Mouse (Mus musculus) layer of hippocampus, adult 11-12 months (tissue): ENCODE measurements around the gene Glrx5.
A peak's percentile ranks its signal among the peaks of the same experiment; 100 is the strongest.

Experiments
- DNase-seq: peaks from one replicate; pipeline ENCODE4 v3.0.0; 2022; ENCODE audit warnings: low spot score

Gene Glrx5

DNA sequence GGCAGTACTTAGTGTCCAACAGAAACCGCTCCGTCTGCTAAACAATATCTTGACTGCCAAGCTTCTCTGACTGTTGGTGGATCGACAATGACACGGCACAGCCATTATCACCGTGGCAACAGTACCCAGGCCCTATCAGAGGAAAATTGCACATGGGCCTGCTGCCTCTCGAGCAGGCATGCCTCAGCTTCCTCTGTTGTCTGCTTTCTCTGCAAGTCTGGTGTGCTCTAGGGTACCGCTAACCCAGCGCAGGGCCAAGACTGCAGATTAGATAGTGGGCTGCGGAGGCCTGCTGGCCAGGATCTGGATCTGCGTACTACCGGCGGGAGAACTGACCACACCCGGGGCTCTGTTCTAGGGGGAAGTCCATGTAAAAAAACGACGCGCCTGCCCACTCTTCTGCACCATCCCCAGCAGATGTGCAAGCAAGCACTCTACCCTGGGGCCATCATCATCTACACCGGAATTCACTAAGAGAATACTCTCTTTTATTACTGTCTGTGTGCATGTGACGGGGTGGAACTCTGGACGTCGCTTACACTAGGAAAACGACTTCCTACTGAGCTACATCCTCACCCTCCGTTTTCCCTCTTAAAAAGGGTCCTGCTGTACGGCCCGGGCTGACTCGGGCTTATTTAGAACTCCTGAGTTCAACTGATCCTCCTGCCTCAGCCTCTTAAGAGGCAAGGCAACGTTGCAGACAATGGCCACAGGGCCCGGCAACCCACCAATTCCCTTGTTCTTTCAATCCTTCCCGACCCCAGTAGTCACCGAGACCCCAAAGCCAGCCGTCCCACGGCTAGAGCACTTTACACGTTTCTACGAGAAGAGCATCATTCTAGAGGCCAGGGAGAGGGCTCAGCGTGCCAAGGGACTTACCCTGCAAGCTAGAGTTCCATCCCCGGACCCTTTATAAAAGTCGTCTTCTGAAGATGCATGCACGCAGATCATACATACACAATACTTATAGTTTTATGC is 1.1 kb upstream of the Glrx5 start:
- DNase-seq, result no peak

DNA sequence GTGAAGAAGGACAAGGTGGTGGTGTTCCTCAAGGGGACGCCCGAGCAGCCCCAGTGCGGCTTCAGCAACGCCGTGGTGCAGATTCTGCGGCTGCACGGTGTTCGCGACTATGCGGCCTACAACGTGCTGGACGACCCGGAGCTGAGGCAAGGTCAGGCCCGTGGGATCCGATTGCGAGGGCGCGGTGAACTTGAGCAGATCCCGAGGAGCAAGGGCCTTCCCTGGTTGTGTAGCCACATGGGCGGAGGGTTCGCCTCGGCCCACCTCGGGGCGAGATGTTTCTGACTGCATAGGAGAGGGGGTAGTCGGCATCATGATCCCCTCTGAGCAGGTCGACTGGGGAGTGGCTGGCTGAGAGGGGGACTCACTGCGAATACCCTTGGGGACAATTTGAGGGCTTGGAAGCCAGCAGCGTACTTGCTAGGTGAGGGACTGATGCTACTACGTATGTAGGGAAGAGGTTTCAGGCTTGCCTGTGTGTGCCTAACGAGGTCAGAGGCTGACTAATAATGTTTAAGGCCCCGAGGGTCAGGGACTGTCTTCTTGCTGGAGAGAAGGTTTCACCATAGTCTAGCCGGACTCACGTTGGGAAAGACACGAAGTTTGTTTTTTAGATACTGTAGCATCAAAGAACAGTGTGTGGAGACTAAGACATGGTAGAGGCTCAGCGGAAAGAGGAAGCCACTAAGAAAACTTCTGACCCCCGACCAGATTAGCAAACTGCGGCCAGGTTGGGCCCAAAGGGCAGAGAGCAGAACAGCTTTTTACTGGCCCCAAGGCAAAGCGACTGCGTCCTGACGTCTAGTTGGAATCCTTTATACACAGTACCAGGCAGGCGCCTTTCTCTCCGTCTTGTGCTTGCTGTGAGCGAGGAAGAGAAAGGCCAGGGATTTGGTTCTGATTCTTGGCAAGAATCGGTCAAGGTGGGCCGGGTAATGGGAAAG is 616 bp downstream of the Glrx5 start:
- DNase-seq, result no peak

DNA sequence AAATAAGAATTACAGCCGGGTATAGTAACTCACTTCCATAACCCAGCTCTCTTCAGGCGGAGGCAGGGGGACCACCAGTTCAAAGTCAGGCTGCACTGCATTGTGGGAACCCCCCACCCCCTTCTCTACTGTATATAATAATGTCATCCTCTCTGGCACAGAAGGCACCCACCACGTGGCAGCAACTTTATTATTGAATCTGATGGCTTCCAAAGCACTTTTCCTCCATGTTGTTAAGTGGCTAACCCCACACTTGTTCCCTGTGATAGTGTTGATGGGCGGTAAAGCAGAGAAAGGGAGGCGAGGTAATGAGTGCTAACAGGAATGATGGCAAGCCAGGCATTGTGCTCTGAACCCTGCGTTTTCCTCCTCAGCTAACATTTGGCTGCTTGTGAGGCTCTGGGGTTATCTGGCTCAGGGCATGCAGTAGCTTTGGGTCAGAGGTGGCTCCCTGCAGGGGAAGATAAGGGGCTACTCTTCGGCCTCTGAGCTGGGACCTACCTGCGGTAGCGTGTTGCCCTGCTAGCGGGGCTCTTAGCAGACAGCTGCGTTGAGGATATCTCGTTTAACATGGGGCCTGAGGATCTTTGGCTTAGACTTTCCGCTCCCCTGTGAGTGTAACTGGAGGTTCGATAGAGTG is 1.8 kb downstream of the Glrx5 start:
- no peak for DNase-seq

DNA sequence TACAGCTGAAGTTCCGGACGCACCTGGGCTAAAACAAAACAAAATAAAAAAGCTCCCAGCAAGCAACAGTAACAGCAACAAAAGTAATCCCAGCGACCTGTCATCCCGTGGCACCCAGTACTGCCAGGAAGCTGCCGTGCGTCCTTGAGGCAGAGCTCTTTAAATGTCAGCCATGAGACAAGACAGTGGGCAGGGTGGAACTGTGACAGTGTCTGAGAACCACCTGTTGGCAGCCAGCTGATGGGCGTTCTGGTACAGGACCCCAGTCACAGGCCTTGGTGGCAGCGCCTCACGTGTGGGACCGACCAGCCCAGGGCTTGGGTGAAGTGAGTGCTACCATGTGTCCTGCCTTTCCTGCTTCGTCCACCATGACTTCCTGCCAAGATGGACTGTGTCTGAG is 5.7 kb downstream of the Glrx5 start:
- no peak for DNase-seq

DNA sequence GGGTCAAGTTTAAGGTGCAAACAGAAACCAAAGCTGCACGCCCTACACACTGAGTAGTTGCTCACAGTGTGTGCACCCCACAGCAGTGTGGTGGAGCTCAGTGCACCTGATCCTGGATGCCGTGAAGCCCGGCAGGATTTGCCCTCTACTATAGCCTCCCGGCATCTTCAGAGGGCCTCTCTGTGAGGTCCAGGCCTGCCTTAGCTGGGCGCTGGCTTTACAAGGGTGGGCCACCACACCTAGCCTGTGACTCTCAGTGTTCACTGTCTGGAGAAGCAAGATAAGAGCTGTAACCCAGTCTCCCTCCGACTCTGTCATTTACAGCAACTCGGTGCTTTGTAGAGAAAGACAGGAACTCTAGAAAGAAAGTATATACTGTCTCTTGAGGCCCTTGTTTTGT is 6.4 kb downstream of the Glrx5 start:
- no peak for DNase-seq

DNA sequence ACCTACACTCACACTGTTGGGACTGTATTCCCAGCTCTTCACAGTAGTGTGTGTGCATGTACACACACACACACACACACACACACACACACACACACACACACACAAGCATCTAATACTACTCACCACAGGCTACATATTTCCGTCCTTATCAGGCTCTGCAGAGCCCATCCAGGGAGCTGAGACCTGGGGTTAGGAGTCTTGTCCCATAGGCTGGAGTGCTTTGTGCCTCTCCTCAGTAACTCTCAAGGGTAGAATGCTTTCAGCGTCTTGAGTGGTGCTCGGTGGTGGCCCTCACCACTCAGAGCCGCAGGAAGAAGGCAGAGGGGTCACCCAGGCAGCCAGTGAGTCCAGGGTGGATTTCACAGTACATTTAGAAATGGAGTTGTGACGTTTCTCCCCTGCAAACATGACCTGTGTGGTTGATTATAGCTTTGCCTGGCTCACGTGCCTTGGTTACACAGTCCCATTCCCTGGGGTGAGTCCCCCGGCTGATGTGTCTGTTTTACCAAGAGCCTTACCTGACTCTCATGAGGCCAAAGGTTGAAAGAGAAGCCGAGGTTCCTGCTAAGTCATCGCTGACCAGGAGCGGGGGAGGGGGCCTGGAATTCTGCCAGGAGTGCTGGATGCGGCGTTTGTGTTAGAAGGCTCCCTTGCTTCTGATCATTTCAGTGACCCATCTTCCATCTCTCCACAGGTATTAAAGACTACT is 7.2 kb downstream of the Glrx5 start:
- DNase-seq, result no peak

DNA sequence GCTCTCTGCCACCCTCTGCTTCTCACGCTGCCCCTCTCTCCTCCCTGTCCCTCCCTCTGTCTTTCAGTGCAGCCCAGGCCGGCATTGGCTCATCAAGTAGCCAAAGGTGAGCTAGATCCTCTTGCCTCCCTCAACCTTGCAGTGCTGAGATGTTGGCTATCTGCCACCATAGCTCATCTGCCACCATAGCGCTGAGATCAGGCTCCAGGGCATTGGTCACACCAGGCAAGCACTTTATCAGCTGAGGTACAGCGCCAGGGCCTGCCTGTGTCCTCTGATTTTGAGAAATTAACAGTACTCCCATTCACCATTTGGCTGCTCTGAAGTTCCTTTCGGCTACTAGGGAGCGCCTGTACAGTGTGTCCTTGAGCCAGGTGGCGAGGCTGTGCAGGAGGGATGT is 8.5 kb downstream of the Glrx5 start:
- no peak for DNase-seq

DNA sequence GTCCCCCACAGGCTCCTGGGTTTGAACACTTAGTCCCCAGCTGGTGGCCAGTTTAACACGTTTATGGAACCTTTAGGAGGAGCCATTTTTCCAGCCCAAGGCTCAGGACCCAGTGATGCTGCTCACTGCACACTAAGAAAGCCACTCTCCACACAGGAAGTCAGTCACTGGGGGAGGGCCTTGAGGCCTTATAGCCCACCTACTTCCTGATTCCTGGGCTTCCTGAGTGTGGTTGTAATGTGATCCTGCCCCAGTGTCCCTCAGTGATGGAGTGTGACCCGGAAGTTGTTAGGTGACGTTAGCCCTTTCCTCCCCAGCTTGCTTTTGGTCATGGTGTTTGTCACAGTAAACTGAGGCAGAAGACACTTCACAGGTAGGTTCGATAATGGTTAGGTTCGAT is 10.6 kb downstream of the Glrx5 start:
- DNase-seq, result no peak

DNA sequence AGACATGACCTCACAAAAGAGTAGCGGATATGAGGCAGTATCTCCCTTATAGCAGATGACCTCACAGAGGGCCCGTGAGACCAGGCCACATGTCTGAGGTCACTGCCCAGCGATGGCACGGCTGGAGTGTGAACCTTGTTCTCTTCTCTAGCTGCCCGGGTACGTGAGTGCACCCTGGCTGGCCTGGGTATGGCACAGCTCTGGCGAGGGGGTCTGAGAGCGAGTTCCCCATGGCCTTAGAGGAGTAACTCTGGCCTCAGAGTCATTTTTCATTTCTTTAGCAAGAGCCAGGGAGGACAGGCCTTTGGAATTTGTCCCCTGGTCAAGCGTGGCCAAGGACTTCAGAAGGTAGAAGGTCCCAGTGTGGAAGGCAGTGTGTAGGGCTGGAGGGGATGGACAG is 12.3 kb downstream of the Glrx5 start:
- no peak for DNase-seq

DNA sequence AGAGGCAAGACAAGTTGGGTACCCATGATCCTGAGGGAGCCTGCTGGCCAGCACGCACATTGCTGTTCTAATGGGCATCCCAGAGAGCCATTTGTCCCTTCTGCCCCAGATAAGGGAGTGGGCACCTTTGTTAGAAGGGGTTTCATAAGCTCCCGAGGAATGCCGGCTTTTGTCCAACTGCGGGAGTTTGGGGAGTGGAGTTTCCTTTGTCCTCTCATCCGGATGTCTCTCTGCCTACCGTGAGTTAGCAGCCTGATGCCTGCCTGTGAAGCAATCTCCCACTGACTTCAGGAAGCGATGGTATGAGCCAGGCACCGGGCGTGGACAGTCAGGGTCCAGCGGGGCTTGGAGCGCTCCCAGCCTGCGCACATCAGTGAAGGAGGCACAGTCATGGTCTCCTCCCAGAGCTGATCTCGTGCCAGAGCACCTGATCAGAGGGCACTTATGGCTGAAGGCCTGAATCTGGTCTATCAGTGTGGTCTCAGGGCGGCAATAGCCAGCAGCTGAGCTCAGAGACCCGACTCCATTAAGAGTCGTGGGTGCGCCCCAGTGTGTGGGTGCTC is 15.9 kb downstream of the Glrx5 start:
- DNase-seq, result no peak

DNA sequence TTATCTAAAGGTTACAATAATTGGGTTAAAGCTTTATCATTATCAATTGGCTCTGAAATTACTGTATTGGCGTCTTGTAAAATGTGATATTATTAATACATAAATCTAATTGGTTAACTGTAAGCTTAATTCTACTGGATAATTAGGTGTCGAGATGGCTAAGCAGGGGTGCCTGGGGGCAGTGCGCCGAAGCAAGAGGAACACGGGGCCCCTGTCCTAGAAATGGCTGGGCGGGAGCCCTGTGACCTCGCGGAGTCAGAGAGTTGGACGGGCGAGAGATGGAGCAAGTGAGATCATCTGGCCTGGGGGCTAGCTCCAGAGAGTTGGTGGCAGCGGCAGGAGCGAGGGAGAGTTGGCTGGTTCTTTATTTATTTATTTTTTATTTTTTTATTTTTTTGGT is 17.3 kb downstream of the Glrx5 start:
- DNase-seq, result no peak

DNA sequence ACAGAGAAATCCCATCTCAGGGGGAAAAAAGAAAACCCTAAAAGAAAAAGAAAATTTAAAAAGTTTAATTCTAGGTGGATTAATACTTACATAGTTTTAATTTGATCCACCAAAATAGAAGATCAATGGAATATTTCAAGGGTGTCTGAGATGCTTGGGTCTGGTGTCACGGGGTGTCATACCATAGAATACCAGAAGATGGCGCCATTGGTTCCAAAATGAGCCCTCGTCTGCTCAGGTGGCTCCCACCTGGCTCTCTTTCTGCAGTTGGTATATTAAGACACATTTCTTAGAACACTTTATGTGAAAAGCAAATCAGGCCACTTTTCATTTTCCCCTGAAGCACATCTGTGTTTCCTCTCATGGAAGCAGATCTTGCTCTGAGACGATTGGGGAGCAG is 18.4 kb downstream of the Glrx5 start:
- peak; percentile 72 for DNase-seq

DNA sequence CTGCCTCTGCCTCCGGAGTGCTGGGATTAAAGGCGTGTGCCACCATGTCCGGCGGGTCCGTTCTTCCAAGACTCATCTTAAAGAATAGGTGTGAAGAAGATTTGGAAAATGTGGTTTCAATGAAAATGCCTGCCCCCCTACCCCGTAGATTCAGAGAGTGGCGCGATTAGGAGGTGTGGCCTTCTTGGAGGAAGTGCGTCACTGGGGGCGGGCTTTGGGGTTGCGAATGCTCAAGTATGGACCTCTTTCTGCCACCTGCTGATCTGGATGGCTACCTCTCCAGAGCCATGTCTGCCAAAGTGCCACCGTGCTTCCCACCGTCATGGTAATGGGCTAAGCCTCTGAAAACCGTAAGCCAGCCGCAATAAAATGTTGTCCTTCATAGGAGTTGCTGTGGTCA is 21.6 kb downstream of the Glrx5 start:
- no peak for DNase-seq

DNA sequence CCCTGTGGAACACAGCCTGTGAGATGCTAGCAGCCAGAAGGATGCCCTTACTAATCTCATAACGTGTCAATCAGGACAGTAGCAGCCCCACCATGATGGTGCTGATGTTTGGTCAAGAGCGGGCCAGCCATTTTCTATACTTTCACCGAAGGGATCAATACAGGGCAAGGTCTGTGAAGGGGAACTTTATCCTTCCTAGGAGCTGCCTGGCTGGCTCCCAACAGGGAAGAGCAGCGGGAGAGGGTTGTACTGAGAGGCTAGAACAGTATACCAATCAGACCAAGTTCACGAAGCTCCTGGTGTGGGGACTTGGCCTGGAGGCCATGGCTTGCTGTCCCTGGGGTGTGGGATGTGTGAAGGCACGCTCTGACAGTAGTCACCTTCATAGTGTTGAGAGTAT is 22.8 kb downstream of the Glrx5 start:
- DNase-seq, result no peak

DNA sequence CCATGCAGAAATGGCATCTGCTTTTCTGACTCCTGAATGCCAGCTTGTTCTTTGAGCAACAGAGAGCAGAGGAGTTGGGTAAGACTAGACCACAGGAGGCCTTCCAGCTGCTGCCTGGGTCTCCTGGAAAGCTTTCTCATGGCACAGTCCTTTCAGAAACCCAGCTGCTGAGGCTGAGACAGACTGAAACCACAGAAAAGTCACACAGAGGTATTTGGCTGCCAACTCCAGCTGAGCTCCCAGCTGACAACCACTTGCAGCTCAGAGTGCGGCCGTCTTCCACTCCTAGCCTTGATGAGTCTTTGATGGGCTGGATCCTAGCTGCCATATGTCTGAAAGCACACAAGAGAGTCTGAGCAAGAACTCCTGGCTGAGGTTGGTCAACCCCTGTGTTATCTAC is 27.5 kb downstream of the Glrx5 start:
- DNase-seq, result no peak

DNA sequence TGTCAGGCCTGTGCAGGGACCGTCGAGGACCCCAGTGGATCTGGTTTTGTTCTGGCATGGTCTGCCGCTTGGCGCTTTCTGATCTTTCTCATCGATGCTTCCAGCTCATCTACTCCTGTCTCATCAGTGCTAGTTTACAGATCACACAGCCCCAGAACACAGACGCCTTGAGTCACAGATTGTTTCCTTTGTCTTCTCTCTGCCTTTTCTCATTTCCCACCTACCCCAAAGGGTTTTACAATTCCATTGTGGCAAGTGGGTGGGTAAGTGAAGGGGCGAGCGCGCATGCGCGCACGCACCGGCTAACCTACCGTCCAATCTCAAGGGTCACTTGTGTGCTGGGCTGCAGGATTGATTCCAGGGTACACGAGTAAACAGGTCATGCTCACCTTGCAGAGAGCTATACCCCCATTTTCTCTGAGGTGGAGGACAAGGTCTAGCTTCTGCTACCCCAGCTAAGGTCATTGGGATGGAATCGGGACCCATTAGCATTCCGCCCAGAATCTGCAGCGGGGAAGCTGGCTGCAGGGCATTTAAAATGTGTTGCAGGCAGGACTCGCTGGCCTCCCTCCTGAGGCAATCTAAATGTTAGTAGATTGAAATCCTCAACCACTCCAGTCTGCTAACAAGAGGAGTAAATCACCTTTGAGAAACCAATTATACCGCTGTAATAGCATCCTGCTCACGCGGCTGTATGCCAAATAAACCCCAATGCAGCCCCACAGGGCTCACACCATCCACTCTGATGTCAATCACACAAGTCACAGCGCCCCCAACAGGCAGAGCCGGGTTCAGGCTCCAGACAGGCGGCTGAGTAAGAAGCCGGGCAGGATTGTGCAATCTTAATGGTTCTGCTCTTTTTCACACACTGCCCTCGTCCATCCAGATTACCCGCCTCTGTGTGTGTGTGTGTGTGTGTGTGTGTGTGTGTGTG is 31.0 kb downstream of the Glrx5 start:
- DNase-seq, result no peak

DNA sequence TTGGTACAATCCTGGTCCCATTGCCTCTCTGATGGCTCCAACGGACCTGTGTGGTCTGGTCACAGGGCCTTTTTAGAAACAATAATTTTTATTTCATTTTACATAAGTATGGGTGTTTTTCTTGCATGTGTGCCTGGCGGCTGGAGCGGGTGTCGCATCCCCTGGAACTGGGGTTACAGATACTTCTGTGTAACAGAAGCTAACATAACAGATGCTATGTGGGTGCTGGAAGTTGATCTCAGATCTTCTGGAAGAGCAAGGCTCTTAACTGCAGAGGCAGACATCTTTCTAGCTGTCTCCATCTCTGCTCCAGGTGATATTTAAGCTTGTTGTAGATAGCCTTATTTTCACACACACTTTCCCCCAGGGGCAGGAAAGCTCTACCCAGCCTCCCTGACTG is 31.7 kb downstream of the Glrx5 start:
- DNase-seq, result no peak

DNA sequence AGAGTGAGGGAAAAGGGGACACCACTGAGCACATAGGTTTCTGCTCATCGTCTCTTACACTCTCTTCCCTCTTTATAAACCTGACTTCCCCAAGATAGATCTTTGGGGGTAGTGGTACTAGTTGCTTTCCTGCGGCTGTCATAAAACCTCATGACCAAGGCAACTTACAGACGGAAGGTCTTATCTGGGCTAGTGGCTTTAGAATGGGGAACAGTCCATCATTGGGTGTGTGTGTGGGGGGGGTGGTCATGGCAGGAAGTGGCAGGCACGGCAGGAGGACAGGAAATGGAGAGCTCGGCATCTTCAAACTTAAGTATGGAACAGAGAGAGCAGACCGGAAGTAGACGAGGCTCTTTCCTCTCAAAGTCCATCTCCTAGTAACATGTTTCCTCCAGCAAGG is 32.6 kb downstream of the Glrx5 start:
- no peak for DNase-seq

DNA sequence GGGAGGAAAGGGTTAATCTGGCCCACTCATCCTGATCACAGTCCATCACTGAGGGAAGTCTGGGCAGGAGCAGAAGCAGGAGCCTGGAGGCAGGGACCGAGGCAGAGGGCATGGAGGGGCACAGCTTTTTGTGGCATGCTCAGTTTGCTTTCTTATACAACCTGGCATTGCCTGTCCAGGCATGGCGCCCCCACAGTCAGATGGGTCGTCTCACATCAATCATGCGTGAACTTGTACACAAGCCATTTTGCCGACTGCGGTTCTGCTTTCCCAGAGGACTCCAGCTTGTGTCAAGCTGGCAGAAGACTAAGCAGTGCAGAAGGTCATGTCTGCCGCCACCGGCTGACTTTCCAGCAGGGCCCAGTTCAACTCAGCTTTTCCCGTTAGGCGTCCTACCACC is 34.0 kb downstream of the Glrx5 start:
- DNase-seq, result no peak

DNA sequence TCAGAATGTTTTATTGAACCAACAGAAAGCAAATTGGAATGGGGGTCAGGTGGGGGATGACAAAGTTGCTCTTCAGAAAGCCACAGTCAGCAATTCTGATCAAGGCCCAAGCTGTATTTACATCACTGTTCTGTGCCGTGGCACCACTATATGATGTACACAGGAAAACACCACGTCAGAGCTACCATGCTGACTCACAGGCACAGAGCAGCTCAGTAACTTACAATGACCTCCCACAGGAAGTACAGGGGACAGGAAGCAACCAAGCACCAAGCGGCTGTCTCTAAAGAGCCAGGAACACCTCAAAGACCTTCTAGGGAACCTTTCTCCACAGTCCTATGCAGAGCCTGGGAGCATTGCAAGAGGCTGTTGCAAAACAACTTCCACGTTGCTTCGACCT is 36.4 kb downstream of the Glrx5 start:
- no peak for DNase-seq
